Mouse (Mus musculus) bone marrow, adult 2 months (tissue): ENCODE measurements around the gene Limd1.

ENCODE experiments used
- CTCF ChIP-seq: fragments of 200-500 bp; IDR thresholded peaks from 2 replicates; pipeline ENCODE4 v1.5.1; 2011; ENCODE audit warnings: low read length, control low read depth; ENCODE audit not compliant: control insufficient read depth, insufficient read depth
- POLR2A ChIP-seq: fragments of 200-500 bp; IDR thresholded peaks from 2 replicates; pipeline ENCODE4 v1.6.1; 2011; ENCODE audit warnings: low read depth, mild to moderate bottlenecking, control low read depth, low read length, borderline replicate concordance; ENCODE audit not compliant: control insufficient read depth

- TF ChIP-seq POLR2A (no peak), CTCF (no peak)
These were observed 11.3 kb upstream of the Limd1 start for GRCm38 (mm10) chr9:123467141-123467620.
